Mouse (Mus musculus): ENCODE results near the gene Vasn. TPM values are rescaled to one million over a fixed set of nuclear protein-coding genes. Genes with fewer than 3 reads are reported as not detected.

Gene Vasn
- polyA plus RNA-seq, 1 experiment from 2014 or later = 30.4 TPM

GRCm38 (mm10) chr16:4654706-4655105 lies 15.0 kb downstream of the Vasn start:
- no peak overlapping the region for H3K9ac ChIP-seq (replicated peaks)
- no peaks in the 10 kb centered on the region for H3K9me3 ChIP-seq
- H3K36me3 ChIP-seq = peaks cover 49% of the 10 kb centered on the region
- no peaks in the 10 kb centered on the region for H3K27me3 ChIP-seq
- 77% methylated on average over 10 of the region's 10 CpGs for WGBS
- H3K4me2 ChIP-seq = no peak overlapping the region
- H3K4me1 ChIP-seq (replicated peaks) = peaks cover 96% of the 10 kb centered on the region
- no peak for ATAC-seq (ENCODE audit: insufficient number of reproducible peaks, insufficient read depth, low FRiP score, low TSS enrichment, low read depth)
- H3K4me3 ChIP-seq (replicated peaks) = no peak overlapping the region
- H3K27ac ChIP-seq = peak overlapping the region; percentile 97

- Histone ChIP-seq H3K27me3 (no peaks in the 10 kb centered on the region), H3K4me3 (replicated peaks) (no peak overlapping the region), H3K9ac (replicated peaks) (no peak overlapping the region), H3K27ac (peak overlapping the region; percentile 97), H3K36me3 (peaks cover 43% of the 10 kb centered on the region), H3K4me1 (replicated peaks) (peaks cover 93% of the 10 kb centered on the region), H3K9me3 (no peaks in the 10 kb centered on the region), H3K4me2 (no peak overlapping the region)
- no peak for ATAC-seq (ENCODE audit: insufficient number of reproducible peaks, insufficient read depth, low FRiP score, low TSS enrichment, low read depth)
- WGBS = 64% methylated on average over 4 of the region's 4 CpGs
Measured at GRCm38 (mm10) chr16:4655251-4655734, 15.6 kb downstream of the Vasn start.

GRCm38 (mm10) chr16:4655764-4656570 lies 16.2 kb downstream of the Vasn start:
- H3K4me1 ChIP-seq (replicated peaks) = peaks cover 87% of the 10 kb centered on the region
- no peak overlapping the region for H3K4me2 ChIP-seq
- no peak overlapping the region; the same call in 1 of the 2 replicates for H3K9ac ChIP-seq (replicated peaks)
- no peaks in the 10 kb centered on the region for H3K9me3 ChIP-seq
- peak overlapping the region; percentile 97 for H3K27ac ChIP-seq
- no peaks in the 10 kb centered on the region for H3K27me3 ChIP-seq
- no peak for ATAC-seq (ENCODE audit: insufficient number of reproducible peaks, insufficient read depth, low FRiP score, low TSS enrichment, low read depth)
- WGBS = 24% methylated on average over 11 of the region's 11 CpGs
- no peak overlapping the region for H3K4me3 ChIP-seq (replicated peaks)
- H3K36me3 ChIP-seq = peaks cover 40% of the 10 kb centered on the region

DNA sequence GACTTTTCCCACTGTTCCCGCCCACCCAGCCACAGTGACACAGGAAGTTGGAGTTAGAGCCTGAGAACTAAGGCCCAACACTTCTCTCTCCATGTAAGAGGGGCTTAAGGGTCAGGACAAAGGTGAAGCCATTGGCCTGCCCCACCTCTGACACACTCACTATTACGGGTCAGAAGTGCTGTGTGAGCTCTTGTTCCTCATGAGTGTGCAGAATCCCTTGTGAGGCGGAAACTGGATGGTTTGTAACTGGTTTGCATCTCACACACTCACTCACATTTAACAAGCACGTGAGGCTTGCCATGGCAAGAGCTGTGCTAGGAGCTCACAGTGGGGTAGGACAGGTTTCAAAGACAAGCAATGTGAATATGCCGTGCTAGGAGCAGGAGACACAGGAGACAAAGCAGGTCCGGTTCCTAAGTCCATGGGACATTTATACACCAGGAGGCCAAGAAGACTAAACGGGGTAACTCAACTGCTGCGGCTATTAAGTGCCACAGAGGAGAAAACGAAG lies 16.9 kb downstream of the Vasn start:
- Histone ChIP-seq H3K4me2 (no peak overlapping the region), H3K36me3 (peaks cover 45% of the 10 kb centered on the region), H3K9ac (replicated peaks) (no peak overlapping the region), H3K27ac (peak overlapping the region; percentile 97), H3K27me3 (no peaks in the 10 kb centered on the region), H3K9me3 (no peaks in the 10 kb centered on the region), H3K4me1 (replicated peaks) (peaks cover 87% of the 10 kb centered on the region), H3K4me3 (replicated peaks) (no peak overlapping the region)
- WGBS = 41% methylated on average over 9 of the region's 9 CpGs
- no peak for ATAC-seq (ENCODE audit: insufficient number of reproducible peaks, insufficient read depth, low FRiP score, low TSS enrichment, low read depth)

DNA sequence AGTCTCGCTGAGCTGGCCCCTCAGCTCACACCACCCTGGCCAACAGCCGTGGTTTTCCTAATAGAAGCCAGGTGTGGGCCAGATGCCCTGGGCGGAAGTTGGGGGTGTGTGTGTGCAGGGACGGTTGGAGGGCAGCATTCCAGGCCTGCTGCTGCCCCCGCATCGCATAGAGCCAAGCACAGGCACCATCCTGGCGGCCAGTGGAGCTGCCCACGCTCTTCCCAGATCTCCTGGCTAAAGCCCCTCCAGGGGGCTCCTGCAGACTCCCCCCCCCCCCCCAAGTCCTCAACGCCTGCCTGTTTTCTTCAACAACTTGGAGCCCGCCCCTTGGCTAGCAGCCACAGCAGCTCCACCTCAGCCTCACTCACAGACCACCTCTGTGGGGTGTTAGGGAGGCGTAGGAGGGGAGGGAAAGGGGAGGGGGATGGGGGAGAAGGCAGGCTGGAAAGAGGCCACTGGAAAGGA lies 19.1 kb downstream of the Vasn start:
- H3K4me2 ChIP-seq = peak overlapping the region; percentile 47
- peaks cover 67% of the 10 kb centered on the region for H3K4me1 ChIP-seq (replicated peaks)
- H3K4me3 ChIP-seq (replicated peaks) = peak overlapping the region; percentile 11; the same call in 1 of the 2 replicates
- H3K36me3 ChIP-seq = peaks cover 33% of the 10 kb centered on the region
- no peaks in the 10 kb centered on the region for H3K9me3 ChIP-seq
- 6% methylated on average over 11 of the region's 11 CpGs for WGBS
- no peaks in the 10 kb centered on the region for H3K27me3 ChIP-seq
- H3K9ac ChIP-seq (replicated peaks) = 0 out of 2 replicates have a peak overlapping the region, but pooled peaks have one; percentile 24
- ATAC-seq (ENCODE audit: insufficient number of reproducible peaks, insufficient read depth, low FRiP score, low TSS enrichment, low read depth) = peak; percentile 95
- H3K27ac ChIP-seq = peak overlapping the region; percentile 97

DNA sequence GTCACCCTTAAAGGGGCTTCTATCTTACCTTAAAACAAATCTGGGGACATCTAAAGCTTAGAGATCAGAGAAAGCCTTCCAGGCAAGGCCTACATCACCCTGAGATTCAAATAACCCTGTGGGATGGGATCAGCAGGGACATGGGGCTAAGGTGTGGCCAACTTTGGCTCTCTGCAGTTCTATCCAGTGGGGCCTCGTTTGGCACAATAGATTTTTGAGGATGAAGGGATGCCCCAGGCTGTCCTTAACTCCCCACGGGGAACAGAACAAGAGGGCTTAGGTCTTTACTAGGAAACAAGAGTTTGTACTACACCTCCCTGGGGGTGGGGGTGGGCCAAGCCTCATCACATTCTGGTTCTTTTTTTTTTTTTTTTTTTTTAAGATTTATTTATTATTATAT lies 19.6 kb downstream of the Vasn start:
- Histone ChIP-seq H3K9me3 (no peaks in the 10 kb centered on the region), H3K27ac (peak overlapping the region; percentile 97), H3K9ac (replicated peaks) (no peak overlapping the region), H3K36me3 (peaks cover 33% of the 10 kb centered on the region; the same call in 1 of the 2 replicates), H3K27me3 (no peaks in the 10 kb centered on the region), H3K4me3 (replicated peaks) (no peak overlapping the region), H3K4me1 (replicated peaks) (peaks cover 62% of the 10 kb centered on the region), H3K4me2 (peak overlapping the region; percentile 47)
- WGBS = 8% methylated on average over 2 of the region's 2 CpGs
- peak; percentile 21 for ATAC-seq (ENCODE audit: insufficient number of reproducible peaks, insufficient read depth, low FRiP score, low TSS enrichment, low read depth)

DNA sequence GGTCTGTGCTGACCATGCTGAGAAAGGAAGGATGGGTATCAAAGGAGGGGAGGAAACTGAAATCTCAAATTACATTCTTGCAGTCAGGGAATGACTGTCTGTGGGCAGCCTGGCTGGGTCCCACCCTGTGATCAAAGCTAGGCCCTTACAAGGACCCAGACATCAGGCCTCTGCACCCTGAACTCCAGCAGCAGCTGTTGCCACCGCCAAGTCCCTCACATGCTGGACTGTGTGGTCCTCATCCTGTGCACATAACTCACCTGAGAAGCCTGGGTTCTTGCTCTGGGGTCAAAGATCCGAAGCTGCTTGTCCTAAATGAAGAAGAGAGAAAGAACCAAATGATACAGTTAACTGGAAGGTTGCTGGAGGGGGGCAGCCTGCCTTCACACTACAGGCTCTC lies 21.9 kb downstream of the Vasn start:
- Histone ChIP-seq H3K4me1 (replicated peaks) (peaks cover 40% of the 10 kb centered on the region), H3K9me3 (no peaks in the 10 kb centered on the region), H3K27ac (peak overlapping the region; percentile 59), H3K27me3 (no peaks in the 10 kb centered on the region), H3K4me2 (no peak overlapping the region), H3K9ac (replicated peaks) (no peak overlapping the region), H3K4me3 (replicated peaks) (no peak overlapping the region), H3K36me3 (peaks cover 27% of the 10 kb centered on the region; the same call in 1 of the 2 replicates)
- 59% methylated on average over 2 of the region's 2 CpGs for WGBS
- ATAC-seq (ENCODE audit: insufficient number of reproducible peaks, insufficient read depth, low FRiP score, low TSS enrichment, low read depth) = no peak

DNA sequence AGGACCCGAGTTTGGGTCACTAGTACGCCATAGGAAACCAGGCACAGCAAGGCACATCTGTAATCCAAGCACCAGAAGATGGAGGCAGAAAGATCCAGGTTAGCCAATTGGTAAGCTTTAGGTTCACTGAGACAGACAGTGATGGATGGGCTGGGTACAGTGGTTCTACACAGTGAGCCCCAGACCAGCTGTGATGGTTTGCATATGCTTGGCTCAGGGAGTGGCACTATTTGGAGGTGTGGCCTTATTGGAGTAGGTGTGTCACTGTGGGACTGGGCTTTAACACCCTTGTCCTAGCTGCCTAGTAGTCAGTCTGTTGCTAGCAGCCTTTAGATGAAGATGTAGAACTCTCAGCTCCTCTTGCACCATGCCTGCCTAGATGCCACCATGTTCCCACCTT lies 24.1 kb downstream of the Vasn start:
- H3K36me3 ChIP-seq = peaks cover 39% of the 10 kb centered on the region
- no peak for ATAC-seq (ENCODE audit: insufficient number of reproducible peaks, insufficient read depth, low FRiP score, low TSS enrichment, low read depth)

GRCm38 (mm10) chr16:4665726-4666125 lies 26.0 kb downstream of the Vasn start:
- WGBS = 96% methylated on average over 2 of the region's 2 CpGs

More for the DNA sequence above, 24.1 kb downstream of the Vasn start:
- Histone ChIP-seq H3K4me1 (replicated peaks) (peaks cover 26% of the 10 kb centered on the region), H3K9me3 (no peaks in the 10 kb centered on the region), H3K27me3 (no peaks in the 10 kb centered on the region), H3K4me3 (replicated peaks) (no peak overlapping the region), H3K9ac (replicated peaks) (no peak overlapping the region), H3K27ac (no peak overlapping the region), H3K4me2 (no peak overlapping the region)
- WGBS = 89% methylated on average over 2 of the region's 2 CpGs

GRCm38 (mm10) chr16:4667190-4667808 lies 27.6 kb downstream of the Vasn start:
- H3K9ac ChIP-seq (replicated peaks) = no peak overlapping the region
- WGBS = 28% methylated on average over 3 of the region's 3 CpGs
- no peaks in the 10 kb centered on the region for H3K27me3 ChIP-seq
- peak overlapping the region; percentile 50 for H3K27ac ChIP-seq
- H3K4me3 ChIP-seq (replicated peaks) = no peak overlapping the region
- H3K9me3 ChIP-seq = no peaks in the 10 kb centered on the region
- H3K36me3 ChIP-seq = peaks cover 42% of the 10 kb centered on the region
- no peak overlapping the region for H3K4me2 ChIP-seq
- peak; percentile 85 for ATAC-seq (ENCODE audit: insufficient number of reproducible peaks, insufficient read depth, low FRiP score, low TSS enrichment, low read depth)
- peaks cover 6% of the 10 kb centered on the region for H3K4me1 ChIP-seq (replicated peaks)

More at GRCm38 (mm10) chr16:4665726-4666125, 26.0 kb downstream of the Vasn start:
- no peak overlapping the region for H3K9ac ChIP-seq (replicated peaks)
- H3K27me3 ChIP-seq = no peaks in the 10 kb centered on the region
- H3K36me3 ChIP-seq = peaks cover 51% of the 10 kb centered on the region
- no peak overlapping the region for H3K27ac ChIP-seq
- H3K4me1 ChIP-seq (replicated peaks) = peaks cover 15% of the 10 kb centered on the region
- no peak overlapping the region for H3K4me3 ChIP-seq (replicated peaks)
- no peaks in the 10 kb centered on the region for H3K9me3 ChIP-seq
- no peak overlapping the region for H3K4me2 ChIP-seq
- ATAC-seq (ENCODE audit: insufficient number of reproducible peaks, insufficient read depth, low FRiP score, low TSS enrichment, low read depth) = no peak

DNA sequence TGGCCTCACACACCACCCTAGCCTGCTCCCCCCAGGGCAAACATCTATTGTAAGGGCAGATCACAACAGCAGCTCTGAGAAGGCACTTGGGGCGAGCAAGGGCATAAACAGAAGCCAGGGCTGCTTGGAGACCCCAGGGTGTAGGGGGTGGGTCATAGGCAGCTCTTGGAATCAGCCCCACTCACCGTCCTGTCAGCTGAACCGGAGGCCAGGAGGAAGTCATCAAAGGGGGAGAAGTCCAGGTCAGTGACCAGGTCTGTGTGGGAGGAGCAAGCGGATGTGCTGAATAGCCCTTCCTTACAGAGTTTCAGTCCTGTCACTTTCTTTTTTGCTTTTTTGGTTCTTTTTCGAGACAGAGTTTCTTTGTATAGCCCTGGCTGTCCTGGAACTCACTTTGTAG lies 30.6 kb downstream of the Vasn start:
- Histone ChIP-seq H3K27me3 (no peaks in the 10 kb centered on the region), H3K27ac (no peak overlapping the region), H3K4me1 (replicated peaks) (peaks cover 6% of the 10 kb centered on the region), H3K9ac (replicated peaks) (no peak overlapping the region), H3K9me3 (no peaks in the 10 kb centered on the region), H3K36me3 (peaks cover 49% of the 10 kb centered on the region), H3K4me3 (replicated peaks) (no peak overlapping the region), H3K4me2 (no peak overlapping the region)
- ATAC-seq (ENCODE audit: insufficient number of reproducible peaks, insufficient read depth, low FRiP score, low TSS enrichment, low read depth) = no peak
- WGBS = 71% methylated on average over 5 of the region's 5 CpGs
